Comparison of ENCODE assay signal across 10 mouse cellular contexts in the genomic region with DNA sequence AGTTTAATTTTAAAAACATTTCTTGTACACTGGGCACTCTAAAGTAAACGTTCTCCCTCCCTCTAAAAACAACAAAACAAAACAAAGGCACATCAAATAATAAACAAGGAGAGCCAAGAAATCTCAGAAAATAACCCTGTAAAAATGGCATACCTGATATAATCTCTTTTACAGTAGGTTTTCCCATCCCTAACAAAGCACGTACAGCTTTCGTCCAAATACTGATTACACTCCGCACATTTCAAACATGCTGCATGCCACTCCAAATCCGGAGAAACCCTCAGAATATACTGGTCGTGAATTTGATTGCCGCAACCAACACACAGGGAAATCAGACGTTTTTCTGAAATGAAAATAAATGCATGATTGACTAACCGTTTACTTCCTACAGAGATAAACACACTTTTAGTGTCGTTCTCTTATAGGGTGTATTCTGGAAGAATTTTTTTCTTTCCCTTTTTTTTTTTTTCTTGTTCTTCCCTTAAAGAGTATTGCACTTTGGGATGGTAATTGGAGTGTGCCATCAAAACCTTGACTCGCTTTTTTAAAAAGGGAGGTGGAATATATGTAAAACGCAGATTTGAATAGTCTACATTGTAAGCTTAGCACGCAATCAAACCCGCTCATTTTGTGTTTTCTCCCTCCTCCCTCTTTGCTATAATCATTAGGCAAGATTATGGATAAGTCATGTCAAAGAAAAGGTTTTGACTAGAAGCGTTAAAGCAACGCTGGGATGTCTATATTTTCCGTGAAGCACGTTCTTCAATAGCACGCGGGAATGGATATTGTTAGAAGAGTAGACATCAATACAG. TPM values are rescaled to one million over a fixed set of nuclear protein-coding genes. Genes with fewer than 3 reads are reported as not detected.
DNase-seq lines count a peak whose midpoint lies in the region; ATAC-seq and TF ChIP-seq lines count a peak whose summit lies in the region.
"Had no signal": no experiment of that assay in that cellular context is flagged by ENCODE, and none has a peak within 500 bp of the region (broad histone marks: within the 10 kb centered on the region; RNA-seq: fewer than 3 reads in every experiment).

No protein-coding gene starts in this region.

- peak overlapping the region; percentile 52; the same call in 1 of the 2 replicates for H3K4me3 ChIP-seq in liver, embryonic 12.5 days
- peak overlapping the region; percentile 59 for H3K4me3 ChIP-seq in forebrain, embryonic 11.5 days (ENCODE audit: low read depth, low read length)
- H3K4me3 ChIP-seq in limb, embryonic 10.5 days, result peak overlapping the region; percentile 71
- H3K4me3 ChIP-seq in kidney, adult 2 months (ENCODE audit: insufficient read depth, low read depth, low read length), result no peak overlapping the region

- no peak overlapping the region for H3K9ac ChIP-seq in liver, embryonic 12.5 days
- H3K9ac ChIP-seq in forebrain, embryonic 11.5 days (ENCODE audit: low read length), result no peak overlapping the region

- TF ChIP-seq POLR2A in kidney, adult 2 months (IDR thresholded peaks at IDR 0.05; ENCODE audit: low read depth, low read length), result no peak

- H3K27me3 ChIP-seq in liver, embryonic 12.5 days (replicated peaks), result peaks cover 92% of the 10 kb centered on the region
- H3K27me3 ChIP-seq in forebrain, embryonic 11.5 days (ENCODE audit: control insufficient read depth, insufficient read depth, low read length), result peaks cover 75% of the 10 kb centered on the region
- peaks cover 93% of the 10 kb centered on the region for H3K27me3 ChIP-seq in limb, embryonic 10.5 days (ENCODE audit: low read depth, poor library complexity, severe bottlenecking)
- peaks cover 5% of the 10 kb centered on the region for H3K27me3 ChIP-seq in kidney, adult 2 months (replicated peaks; ENCODE audit: control insufficient read depth, insufficient read depth, low read length)

- H3K9me3 ChIP-seq in liver, embryonic 12.5 days (replicated peaks), result no peaks in the 10 kb centered on the region
- no peaks in the 10 kb centered on the region for H3K9me3 ChIP-seq in forebrain, embryonic 11.5 days (ENCODE audit: control insufficient read depth, low read length)
- H3K9me3 ChIP-seq in limb, embryonic 10.5 days (replicated peaks), result no peaks in the 10 kb centered on the region

- 2% methylated on average over 20 of the region's 20 CpGs for WGBS in liver, embryonic 12.5 days (ENCODE audit: insufficient replicate concordance)
- WGBS in forebrain, embryonic 11.5 days, result 1% methylated on average over 20 of the region's 20 CpGs
- under 1% methylated on average over 20 of the region's 20 CpGs for WGBS in limb, embryonic 10.5 days
- 5% methylated on average over 20 of the region's 20 CpGs for WGBS in kidney, adult 2 months

- no peaks in the 10 kb centered on the region for H3K36me3 ChIP-seq in liver, embryonic 12.5 days
- no peaks in the 10 kb centered on the region for H3K36me3 ChIP-seq in forebrain, embryonic 11.5 days (ENCODE audit: control insufficient read depth, insufficient read depth, low read length)
- no peaks in the 10 kb centered on the region for H3K36me3 ChIP-seq in limb, embryonic 10.5 days
- no peaks in the 10 kb centered on the region for H3K36me3 ChIP-seq in kidney, adult 2 months (ENCODE audit: control insufficient read depth, insufficient read depth, low read length)

- H3K27ac ChIP-seq in liver, embryonic 12.5 days, result no peak overlapping the region
- H3K27ac ChIP-seq in forebrain, embryonic 11.5 days (ENCODE audit: low read depth, low read length), result no peak overlapping the region
- H3K27ac ChIP-seq in limb, embryonic 10.5 days, result no peak overlapping the region
- no peak overlapping the region for H3K27ac ChIP-seq in kidney, adult 2 months (ENCODE audit: insufficient read depth, low read depth, low read length)

- ATAC-seq in liver, embryonic 12.5 days, result no peak
- no peak for ATAC-seq in forebrain, embryonic 11.5 days (replicated peaks; ENCODE audit: low FRiP score)

- H3K4me2 ChIP-seq in liver, embryonic 12.5 days, result no peak overlapping the region
- H3K4me2 ChIP-seq in forebrain, embryonic 11.5 days (ENCODE audit: low read depth, low read length, severe bottlenecking), result peak overlapping the region; percentile 97

- H3K4me1 ChIP-seq in liver, embryonic 12.5 days, result peaks cover 8% of the 10 kb centered on the region; the same call in 1 of the 2 replicates
- H3K4me1 ChIP-seq in forebrain, embryonic 11.5 days (replicated peaks; ENCODE audit: control insufficient read depth, insufficient read depth, low read length), result peaks cover 5% of the 10 kb centered on the region
- peaks cover 35% of the 10 kb centered on the region for H3K4me1 ChIP-seq in limb, embryonic 10.5 days
- H3K4me1 ChIP-seq in kidney, adult 2 months (ENCODE audit: control insufficient read depth, insufficient read depth, low read length), result no peaks in the 10 kb centered on the region

- DNase-seq in liver, result no peak
- DNase-seq in forebrain, embryonic 11.5 days (ENCODE audit: low spot score), result no peak
- DNase-seq in limb, embryonic 10.5 days (ENCODE audit: low spot score), result no peak
- DNase-seq in retina, postnatal 1 day, result peak; percentile 52
- DNase-seq in spleen, postnatal 10 days (ENCODE audit: low spot score in 2 of 2), result no peak
- no peak for DNase-seq in kidney, adult 2 months
- DNase-seq in thymus, postnatal 25 days, result no peak
- DNase-seq: cerebellum, adult 9-10 months; gastrocnemius, postnatal 10 days had no signal

- TF ChIP-seq CTCF in kidney, adult 2 months (conservative IDR thresholded peaks at IDR 0.05; ENCODE audit: insufficient read depth, insufficient read length, low read depth, low read length), result no peak

RNA-seq across cellular contexts. Expression of gene Isl1, which starts 1.2 kb away (rescaled TPM):
- polyA plus RNA-seq in liver, embryonic 12.5 days (2016; fragmentation: Nextera tagmentation; extraction: Ambion mirVana), result 0.99 and 1.6 TPM in 2 replicates
- polyA plus RNA-seq in forebrain, embryonic 11.5 days (2014; fragmentation: Nextera tagmentation; extraction: Ambion mirVana), result 34.0 and 34.8 TPM in 2 replicates
- 11.4 and 13.3 TPM in 2 replicates for polyA plus RNA-seq in limb, embryonic 10.5 days (2016; fragmentation: Nextera tagmentation; extraction: Ambion mirVana)
- 0.24 and 0.74 TPM in 2 replicates for polyA plus RNA-seq in kidney, adult 2 months (2012; rRNA removed)
